Mouse (Mus musculus) heart, adult 11 months (tissue): ENCODE results near the gene Zbtb43.
A peak's percentile ranks its signal among the peaks of the same experiment; 100 is the strongest.

Source experiments
- DNase-seq: peaks from one replicate; pipeline ENCODE4 v3.0.0; 2022

Zbtb43 gene

GRCm38 (mm10) chr2:33468466-33469097 is at the start of gene Zbtb43:
TSS of gene Zbtb43 (minus strand) at chr2:33468559.
- peak; percentile 99 for DNase-seq

DNA sequence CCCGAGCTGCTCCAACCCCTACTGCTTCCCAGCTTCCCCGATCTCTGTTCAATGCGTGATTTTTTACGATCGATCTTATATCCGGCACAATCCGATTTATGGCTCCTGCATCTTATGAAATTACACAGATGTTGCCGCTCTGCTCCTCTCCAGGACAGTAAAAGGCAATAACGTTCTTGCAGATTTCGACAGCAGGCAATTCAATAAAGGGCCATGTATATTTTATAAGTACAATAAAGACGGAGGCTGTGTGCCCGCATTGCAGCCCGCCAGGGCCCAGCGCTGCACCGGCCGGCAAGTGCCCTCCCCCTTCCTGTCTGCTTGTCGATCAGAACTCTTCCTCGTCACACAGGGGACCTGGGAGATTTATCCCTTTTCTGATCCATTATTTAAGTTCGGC is 47.5 kb upstream of the Zbtb43 start:
- no peak for DNase-seq

DNA sequence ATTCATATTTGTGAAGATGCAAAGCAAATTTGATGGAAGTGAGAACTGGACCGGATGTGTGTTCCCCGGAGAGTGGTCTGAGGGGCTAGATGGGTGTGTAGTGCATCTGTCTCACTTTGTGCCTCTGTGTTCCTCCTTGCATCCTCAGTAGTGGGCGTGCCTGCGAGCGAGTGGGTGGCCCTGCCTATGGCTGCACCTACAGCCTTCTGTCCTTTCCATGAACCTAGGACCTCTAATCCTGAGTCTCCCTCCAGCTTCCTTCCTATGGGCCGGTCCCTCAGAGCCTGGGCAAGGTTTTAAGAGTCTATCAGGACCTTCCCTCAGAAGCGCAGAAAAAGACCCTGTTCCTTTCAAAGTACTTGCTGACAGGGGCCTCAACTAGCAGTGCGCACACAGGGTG is 47.1 kb upstream of the Zbtb43 start:
- no peak for DNase-seq

- no peak for DNase-seq
These were observed 42.4 kb upstream of the Zbtb43 start for GRCm38 (mm10) chr2:33510791-33511190.

- DNase-seq, result no peak
These were observed 34.2 kb upstream of the Zbtb43 start for GRCm38 (mm10) chr2:33502602-33503001.

DNA sequence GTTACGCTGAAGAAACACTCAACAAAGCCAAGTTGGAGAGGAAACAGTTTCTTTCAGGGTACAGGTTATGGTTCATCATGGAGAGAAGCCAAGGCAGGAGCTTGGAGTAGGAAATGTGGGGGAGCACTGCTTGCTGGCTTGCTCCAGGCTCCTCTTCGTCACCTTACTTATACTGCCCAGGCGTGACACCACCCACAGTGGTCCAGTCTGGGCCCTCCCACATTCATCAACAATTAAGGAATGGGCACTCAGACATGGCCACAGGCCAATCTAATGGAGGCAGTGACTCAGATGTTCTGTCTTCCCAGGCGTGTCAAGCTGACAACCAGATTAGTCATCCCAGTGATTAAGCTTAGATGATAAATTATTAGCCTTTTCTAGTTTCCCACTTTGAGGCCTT is 29.9 kb upstream of the Zbtb43 start:
- DNase-seq, result no peak

- DNase-seq, result no peak
These were observed 27.3 kb upstream of the Zbtb43 start for GRCm38 (mm10) chr2:33495654-33496053.

- no peak for DNase-seq
These were observed 23.7 kb upstream of the Zbtb43 start for GRCm38 (mm10) chr2:33492041-33492440.

DNA sequence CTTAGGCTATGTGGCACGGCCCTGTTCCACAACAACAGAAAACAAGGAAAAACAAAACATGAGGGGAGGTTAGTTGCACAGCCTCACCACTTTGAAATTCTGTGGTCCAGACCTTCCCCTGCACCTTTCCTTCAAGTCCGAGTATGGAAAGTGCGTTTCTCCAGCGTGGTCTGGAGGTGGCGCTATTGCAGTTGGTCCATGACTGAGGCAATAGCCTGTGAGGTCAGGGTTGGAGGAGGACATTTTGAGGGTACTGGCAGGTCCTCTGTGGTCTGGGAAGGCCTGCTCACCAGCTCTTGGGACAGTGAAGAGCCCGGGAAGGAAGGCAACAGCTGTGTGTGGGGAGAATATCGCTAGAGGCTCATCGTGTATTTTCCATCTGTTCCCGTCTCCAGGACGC is 21.2 kb upstream of the Zbtb43 start:
- no peak for DNase-seq

DNA sequence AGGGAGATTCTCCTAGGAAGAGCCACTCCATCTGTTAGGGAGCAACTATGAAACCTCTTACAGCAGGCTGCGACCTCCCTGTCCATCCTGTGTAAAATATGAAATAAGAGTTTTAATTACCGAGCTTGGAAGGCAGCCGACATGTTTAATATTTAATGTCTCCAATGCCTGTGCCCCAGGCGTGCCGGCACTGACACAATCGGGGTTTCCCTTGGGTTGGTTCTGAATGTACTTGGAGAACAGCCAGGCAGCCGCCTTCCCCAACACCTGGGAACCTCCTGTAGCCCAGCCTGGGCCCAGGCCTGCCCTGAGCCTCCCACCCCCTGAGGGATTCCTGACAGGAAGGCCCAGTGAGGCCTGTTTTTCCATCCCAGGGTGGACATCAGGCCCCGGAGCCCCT is 19.0 kb upstream of the Zbtb43 start:
- DNase-seq, result no peak

DNA sequence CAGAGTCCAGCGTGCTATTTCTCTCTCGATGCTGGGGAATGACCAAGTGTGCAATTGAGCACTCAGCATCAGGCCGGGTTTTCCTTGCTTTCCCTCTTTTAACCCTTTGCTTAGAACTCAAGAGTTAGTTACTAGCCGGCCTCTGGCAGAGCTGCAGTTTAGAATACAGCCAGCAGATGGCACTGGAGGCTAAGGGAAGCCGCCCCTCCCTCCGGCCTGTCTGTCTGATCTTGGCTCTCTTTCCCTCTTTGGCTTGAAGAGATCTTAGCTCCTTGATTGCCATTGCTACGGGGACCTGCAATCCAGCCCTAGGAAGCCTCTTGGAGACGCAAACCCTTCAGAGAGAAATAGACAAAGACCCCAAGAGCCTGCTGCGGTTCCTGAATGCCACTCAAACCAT is 18.5 kb upstream of the Zbtb43 start:
- peak; percentile 95 for DNase-seq

DNA sequence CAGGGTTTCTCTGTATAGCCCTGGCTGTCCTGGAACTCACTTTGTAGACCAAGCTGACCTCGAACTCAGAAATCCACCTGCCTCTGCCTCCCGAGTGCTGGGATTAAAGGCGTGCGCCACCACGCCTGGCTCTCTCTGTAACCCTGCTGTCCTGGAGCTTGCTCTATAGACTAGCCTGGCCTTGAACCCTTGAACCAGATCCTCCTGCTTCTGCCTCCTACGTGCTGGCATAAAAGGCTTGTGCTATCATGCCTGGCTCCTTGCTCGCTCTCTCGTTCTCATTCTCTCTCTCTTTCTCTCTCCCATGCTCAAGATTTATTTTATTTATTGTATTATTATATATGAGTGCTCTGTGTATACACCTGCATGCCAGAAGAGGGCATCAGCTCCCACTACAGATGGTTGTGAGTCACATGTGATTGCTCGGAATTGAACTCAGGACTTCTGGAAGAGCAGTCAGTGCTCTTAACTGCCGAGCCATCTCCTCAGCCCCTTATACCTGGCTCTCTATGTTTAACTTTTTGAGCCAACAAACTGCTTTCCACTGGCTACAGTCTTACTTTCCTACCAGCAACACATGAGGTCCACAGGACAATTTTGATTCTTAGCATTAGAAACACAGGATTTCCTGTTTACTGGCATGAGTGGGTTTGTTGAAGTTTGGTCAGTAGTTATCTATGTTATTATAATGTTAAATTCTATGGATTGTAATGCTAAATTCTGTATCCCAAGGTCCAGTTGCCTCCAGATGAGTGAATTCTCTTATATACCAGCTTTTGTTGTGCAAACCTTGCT is 9.8 kb upstream of the Zbtb43 start:
- DNase-seq, result no peak

DNA sequence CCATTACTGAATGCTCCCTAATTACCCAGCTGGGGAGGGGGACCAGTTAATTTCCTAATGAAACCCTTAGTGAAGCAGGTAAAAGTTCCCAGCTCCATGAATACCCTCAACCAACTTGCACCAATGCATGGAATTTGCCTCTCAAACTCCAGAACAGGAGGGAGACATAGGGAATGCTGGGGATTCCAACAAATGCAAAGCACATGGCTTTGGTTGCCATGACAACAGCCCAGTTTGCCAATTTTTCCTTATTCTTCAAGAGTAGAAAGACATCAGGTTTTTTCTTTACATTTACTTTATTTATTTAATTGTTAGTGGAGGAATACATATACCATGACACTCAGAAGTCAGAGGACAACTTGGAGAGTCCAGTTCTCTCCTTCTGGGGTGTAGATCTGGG is 7.6 kb upstream of the Zbtb43 start:
- DNase-seq, result no peak

DNA sequence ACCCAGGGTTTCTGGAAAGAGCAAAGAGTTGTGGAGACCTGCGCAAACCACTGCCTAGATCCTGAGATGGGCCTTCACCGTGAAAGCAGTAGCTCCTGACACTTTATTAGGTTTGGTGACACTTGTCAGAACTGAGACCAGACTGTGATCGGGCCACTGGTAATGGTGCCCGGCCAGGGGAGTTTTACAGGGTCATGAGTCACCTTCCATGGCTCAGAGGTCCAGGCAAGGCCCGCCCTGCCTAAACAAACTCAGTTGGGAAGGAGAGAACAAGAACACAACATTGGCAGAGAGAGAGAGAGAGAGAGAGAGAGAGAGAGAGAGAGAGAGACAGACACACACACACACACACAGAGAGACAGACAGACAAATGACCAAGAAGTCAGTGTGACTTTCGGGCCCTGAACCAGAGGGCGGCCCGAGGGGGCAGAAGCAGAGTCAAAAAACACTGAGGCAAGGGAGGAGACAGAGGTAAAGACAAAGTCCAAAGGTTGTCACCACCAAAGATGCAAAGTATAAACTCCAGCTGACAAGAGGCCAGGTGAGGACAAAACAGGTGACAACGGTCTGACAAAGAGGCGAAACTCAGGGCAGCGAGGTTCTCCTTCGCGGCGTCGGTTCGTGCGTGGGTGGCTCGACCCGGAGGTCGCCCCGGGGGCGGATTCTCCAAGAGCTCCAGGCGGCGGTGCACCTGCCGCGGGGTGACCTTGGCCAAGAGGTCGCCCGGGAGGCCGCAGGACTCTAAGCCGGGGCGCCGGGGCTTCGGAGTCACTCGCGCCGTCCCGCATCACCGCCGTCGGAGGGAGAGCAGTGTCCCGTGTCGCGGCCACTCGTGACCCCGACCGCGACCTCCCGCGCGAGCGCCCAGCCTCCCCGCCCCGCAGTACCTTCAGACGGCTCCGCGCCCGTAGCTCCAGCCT is 553 bp downstream of the Zbtb43 start:
- DNase-seq, result peak; percentile 91

DNA sequence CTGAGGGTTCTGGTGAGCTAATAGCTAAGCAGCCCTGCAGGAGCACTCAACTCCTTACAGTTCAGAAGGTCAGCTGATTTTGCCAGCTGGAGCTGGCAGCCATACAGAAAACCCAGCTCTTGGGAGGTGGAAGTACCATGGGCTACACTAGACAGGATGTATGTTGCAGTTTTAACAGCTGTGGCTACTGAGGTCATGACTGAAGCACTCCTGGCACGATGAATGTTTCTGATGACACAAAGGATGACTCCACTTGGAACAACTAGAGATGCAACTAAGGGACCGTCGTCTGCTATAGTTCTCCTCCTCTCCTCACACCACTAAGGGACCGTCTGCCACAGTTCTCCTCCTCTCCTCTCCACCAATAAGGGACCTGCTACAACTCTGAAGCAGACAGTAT is 2.4 kb downstream of the Zbtb43 start:
- DNase-seq, result peak; percentile 96

GRCm38 (mm10) chr2:33465215-33465614 is 3.1 kb downstream of the Zbtb43 start:
- DNase-seq, result no peak

DNA sequence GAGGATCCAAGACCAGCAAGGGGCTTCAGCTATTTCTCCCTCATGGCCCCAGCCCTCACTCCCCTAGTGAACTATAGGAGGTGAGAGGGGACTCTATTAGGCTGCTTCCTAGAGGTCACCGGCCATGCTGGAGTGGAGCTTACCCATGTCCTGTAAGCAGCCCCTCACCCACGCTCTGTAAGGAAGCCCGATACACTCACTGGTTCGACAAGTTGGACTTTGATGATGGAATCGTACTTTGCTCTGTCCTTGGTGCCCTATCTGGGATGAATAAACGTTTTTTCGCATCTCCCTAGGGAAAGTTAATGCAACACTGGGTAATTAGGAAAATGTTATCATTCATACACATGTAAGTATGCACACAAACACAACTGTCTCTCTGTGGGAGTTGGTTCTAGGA is 6.3 kb downstream of the Zbtb43 start:
- DNase-seq, result no peak

DNA sequence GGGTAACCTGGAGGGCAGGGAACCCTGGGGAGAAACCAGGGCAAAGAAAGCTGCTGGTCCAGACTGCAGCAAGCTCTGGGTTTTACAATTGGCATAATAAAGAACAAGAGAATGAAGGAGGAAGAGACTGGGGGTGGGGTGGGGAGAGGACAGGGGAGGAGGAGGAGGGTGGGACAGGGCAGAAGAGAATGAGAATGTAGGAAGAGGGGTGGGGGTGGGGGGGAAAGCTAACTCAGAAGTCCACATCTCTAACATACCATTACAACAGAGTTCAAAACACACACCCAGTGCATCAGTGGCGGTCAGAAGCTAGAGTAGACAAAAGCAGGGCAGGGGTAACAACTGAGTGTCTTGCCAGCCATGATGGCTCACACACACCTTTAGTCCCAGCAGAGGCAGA is 7.3 kb downstream of the Zbtb43 start:
- no peak for DNase-seq

DNA sequence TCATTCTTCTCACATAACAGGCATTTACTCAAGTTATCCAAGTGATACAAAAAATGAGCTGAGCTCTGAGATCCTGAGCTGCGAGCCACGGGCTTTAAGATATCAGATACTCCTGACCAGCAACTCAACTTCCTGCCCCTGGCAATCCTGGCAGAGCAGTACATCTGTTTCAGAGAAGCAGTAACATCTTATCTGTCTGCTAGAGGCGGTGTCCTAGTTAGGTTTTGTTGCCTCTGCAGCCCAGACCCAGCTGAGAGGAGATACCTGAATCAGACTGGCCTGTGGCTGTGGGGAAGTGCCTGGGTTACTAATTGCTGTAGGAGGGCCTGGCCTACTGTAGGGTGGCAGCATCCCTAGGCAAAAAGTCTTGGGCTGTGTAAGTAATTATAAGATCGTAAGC is 8.7 kb downstream of the Zbtb43 start:
- no peak for DNase-seq

GRCm38 (mm10) chr2:33456696-33457095 is 11.7 kb downstream of the Zbtb43 start:
- no peak for DNase-seq

DNA sequence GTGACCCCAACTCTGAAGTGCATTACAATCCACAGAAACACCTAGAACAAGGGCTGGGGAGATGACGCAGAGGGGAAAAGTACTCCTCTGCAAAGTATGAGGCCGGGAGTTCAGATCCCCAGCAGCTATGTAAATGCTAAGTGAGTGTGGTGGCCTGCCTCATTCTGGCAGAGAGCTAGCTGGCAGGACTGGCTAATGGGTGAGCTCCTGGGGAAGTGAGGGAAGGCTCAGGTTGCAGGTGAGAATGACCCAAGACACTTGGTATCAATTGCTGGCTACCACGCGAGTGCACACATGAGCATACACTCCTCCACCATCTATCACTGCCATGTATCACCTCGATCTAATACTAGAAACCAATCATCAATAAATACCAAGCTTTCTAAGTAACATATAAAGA is 12.1 kb downstream of the Zbtb43 start:
- no peak for DNase-seq

DNA sequence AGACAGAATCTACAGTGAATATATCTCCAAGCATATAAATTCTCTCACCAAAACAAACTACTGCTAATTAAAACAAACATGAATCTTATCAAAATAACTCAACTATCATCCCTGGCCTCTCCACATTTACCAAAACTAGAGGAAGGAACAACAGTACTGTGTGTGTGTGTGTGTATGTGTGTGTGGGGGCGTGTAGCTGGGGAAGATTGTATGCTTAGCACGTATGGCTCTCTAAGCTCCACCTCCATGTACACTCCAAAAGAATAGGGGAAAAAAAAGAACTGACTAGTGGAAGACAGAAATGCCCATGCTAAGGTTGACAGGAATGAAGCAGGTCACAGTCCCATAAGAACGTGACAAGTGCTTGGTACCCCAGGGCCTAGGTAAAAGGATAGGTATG is 13.0 kb downstream of the Zbtb43 start:
- no peak for DNase-seq

GRCm38 (mm10) chr2:33454816-33455215 is 13.5 kb downstream of the Zbtb43 start:
- no peak for DNase-seq

DNA sequence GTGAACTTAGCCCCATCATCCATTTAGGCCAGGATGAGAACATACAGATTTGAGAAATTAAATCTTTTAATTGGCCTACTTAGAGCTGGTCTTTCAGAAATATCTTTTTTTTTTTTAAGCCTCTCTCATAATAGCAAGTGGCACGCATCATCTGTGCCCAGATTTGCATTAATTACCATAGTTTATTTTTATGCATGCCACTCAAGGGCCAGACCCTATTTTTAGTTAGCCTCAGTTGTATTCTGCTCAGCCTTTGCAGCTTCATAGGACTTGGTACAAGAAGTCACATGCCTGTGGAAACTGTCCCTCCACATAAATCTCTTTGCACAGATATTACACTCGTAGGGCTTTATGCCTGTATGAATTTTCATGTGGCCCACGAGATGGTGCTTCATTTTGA is 14.9 kb downstream of the Zbtb43 start:
- DNase-seq, result no peak
